In the genomic region with DNA sequence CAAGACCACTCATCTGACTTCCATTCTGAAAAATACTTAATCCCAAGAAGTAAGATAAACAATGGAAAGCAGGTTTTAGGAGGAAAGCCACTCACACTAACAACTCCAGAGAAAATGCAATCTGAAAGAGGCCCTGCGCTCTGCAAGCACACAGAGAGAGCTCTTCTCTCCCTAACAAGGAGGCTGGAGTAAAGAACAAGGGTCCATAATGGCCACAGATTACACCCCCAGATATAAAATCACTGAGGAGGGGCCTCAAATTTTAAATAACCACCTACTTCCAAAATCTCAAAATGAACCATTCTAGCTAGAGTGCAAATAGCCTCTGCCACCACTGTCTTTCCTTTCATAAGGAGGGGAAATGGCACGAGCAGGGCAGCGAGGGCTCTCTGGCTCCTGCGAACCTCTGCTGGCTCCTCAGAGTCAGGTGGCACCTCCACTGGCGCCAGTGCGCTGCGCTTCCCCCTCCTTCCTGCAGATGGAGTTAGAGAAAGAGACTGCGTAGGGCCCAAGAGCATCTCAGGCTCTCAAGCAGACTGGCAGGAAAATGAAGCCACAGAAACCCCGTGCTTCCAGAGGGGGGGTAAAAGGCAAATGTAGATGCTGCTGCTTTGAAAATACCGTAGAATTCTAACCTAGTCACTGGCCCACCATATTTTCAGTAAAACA, we compare ENCODE assay signal across 8 mouse cellular contexts. TPM values are rescaled to one million over a fixed set of nuclear protein-coding genes. Genes with fewer than 3 reads are reported as not detected.
DNase-seq lines count a peak whose midpoint lies in the region; ATAC-seq lines count a peak whose summit lies in the region.

No protein-coding gene starts in this region.

- H3K27ac ChIP-seq in intestine, embryonic 14.5 days (ENCODE audit: low read depth) = no peak overlapping the region

- peaks cover 13% of the 10 kb centered on the region for H3K4me1 ChIP-seq in intestine, embryonic 14.5 days (replicated peaks; ENCODE audit: control insufficient read depth, insufficient read depth, low read length)

- no peaks in the 10 kb centered on the region for H3K27me3 ChIP-seq in intestine, embryonic 14.5 days (replicated peaks; ENCODE audit: control insufficient read depth, insufficient read depth, low read length)

- peak overlapping the region; percentile 29 for H3K4me2 ChIP-seq in intestine, embryonic 14.5 days (ENCODE audit: low read length)

- no peak overlapping the region for H3K9ac ChIP-seq in intestine, embryonic 14.5 days (ENCODE audit: low read length)

- peak; percentile 86 for DNase-seq in ZHBTc4 (ENCODE audit: low read depth, low spot score)
- DNase-seq in cerebellum, postnatal 25 days = peak; percentile 72 to 83
- peak; percentile 30 for DNase-seq in gastrocnemius, postnatal 14 days
- DNase-seq in intestine, embryonic 14.5 days (ENCODE audit: low spot score) = peak; percentile 82
- peak; percentile 56 to 90 for DNase-seq in left cerebral cortex, adult 9 months (ENCODE audit: low spot score in 2 of 2)
- DNase-seq in right cerebral cortex, postnatal 14 days = peak; percentile 83
- no peak for DNase-seq in adipocyte (ENCODE audit: low spot score)

- 32% methylated on average over 10 of the region's 10 CpGs for WGBS in intestine, embryonic 14.5 days

- ATAC-seq in intestine, embryonic 14.5 days (replicated peaks; ENCODE audit: low FRiP score, low TSS enrichment, low read depth) = no peak
- peak; percentile 97 for ATAC-seq in megakaryocyte, adult 5-6 weeks (ENCODE audit: poor library complexity, severe bottlenecking)

- H3K4me3 ChIP-seq in intestine, embryonic 14.5 days (ENCODE audit: low read depth, low read length) = no peak overlapping the region

- intact Hi-C loops in gastrocnemius, postnatal 14 days (cut with DNase I; ENCODE audit: low total_unique reads) = no loop called here

- H3K9me3 ChIP-seq in intestine, embryonic 14.5 days (ENCODE audit: control insufficient read depth, low read length) = no peaks in the 10 kb centered on the region

- H3K36me3 ChIP-seq in intestine, embryonic 14.5 days (ENCODE audit: control insufficient read depth, insufficient read depth, low read length) = no peaks in the 10 kb centered on the region

RNA-seq across cellular contexts. Expression of gene Bbx, which starts 51.4 kb away (rescaled TPM):
- 1 to 10 TPM; 8.4 to 8.5 TPM for total RNA-seq in gastrocnemius, postnatal 14 days (2021)
- polyA plus RNA-seq in intestine, embryonic 14.5 days (2014; fragmentation: Nextera tagmentation; extraction: Ambion mirVana) = 34.0 and 38.2 TPM in 2 replicates
- total RNA-seq in megakaryocyte, adult 5-6 weeks (2015) = 13.8 and 16.5 TPM in 2 replicates
- 14.6 and 19.4 TPM in 2 replicates for total RNA-seq in megakaryocyte, adult 5-6 weeks (2017)
